Mouse (Mus musculus) liver, embryonic 14.5 days (tissue): ENCODE results near the gene Wdtc1.

Experiments used
- CTCF ChIP-seq: IDR thresholded peaks from 2 replicates; pipeline ENCODE4 v1.5.1; 2016; ENCODE audit warnings: antibody characterized with exemption, low read depth, control low read depth
- EP300 ChIP-seq: IDR thresholded peaks from 2 replicates; pipeline ENCODE4 v1.6.1; 2016; ENCODE audit warnings: antibody characterized with exemption, low read depth

GRCm38 (mm10) chr4:133286476-133287077 lies 66.7 kb downstream of the Wdtc1 start:
- TF ChIP-seq EP300: no peak
- TF ChIP-seq CTCF: no peak
